Mouse (Mus musculus) limb, embryonic 15.5 days (tissue): ENCODE results near the gene Slc16a13. TPM values are rescaled to one million over a fixed set of nuclear protein-coding genes. Genes with fewer than 3 reads are reported as not detected.
A peak's percentile ranks its signal among the peaks of the same experiment; 100 is the strongest.

Experiments
- ATAC-seq: fragments of 200-750 bp; cut with Nextera tagmentation; 2 replicates; pipeline ENCODE4 v1.8.0; 2017; ENCODE audit warnings: low read depth, moderate TSS enrichment; ENCODE audit not compliant: insufficient number of reproducible peaks, low FRiP score, low TSS enrichment
- H3K27ac ChIP-seq: fragments of 300-500 bp; sonication (generic); 2 replicates; pipeline ENCODE4 v1.5.1; 2015; ENCODE audit warnings: moderate library complexity, mild to moderate bottlenecking, inconsistent platforms
- H3K27me3 ChIP-seq: fragments of 300-500 bp; sonication (generic); 2 replicates; pipeline ENCODE4 v1.6.1; 2015; ENCODE audit warnings: inconsistent platforms
- H3K36me3 ChIP-seq: fragments of 300-500 bp; sonication (generic); 2 replicates; pipeline ENCODE4 v1.6.1; 2015; ENCODE audit warnings: inconsistent platforms
- H3K4me1 ChIP-seq: fragments of 300-500 bp; sonication (generic); 2 replicates; pipeline ENCODE4 v1.6.1; 2015; ENCODE audit warnings: inconsistent platforms
- H3K4me2 ChIP-seq: fragments of 300-500 bp; sonication (generic); 2 replicates; pipeline ENCODE4 v1.6.1; 2015; ENCODE audit warnings: mild to moderate bottlenecking, inconsistent platforms
- H3K4me3 ChIP-seq: fragments of 300-500 bp; sonication (generic); 2 replicates; pipeline ENCODE4 v1.5.1; 2015; ENCODE audit warnings: mild to moderate bottlenecking, inconsistent platforms
- H3K9ac ChIP-seq: fragments of 300-500 bp; sonication (generic); 2 replicates; pipeline ENCODE4 v1.6.1; 2015; ENCODE audit warnings: inconsistent platforms
- H3K9me3 ChIP-seq: fragments of 300-500 bp; sonication (generic); 2 replicates; pipeline ENCODE4 v1.6.1; 2016; ENCODE audit warnings: inconsistent platforms
- WGBS: fragments of 180-500 bp; shearing (Covaris S2); methylation state at CpG from one replicate; pipeline ENCODE4 v1.1.7; 2015; 5-methylcytosine and 5-hydroxymethylcytosine counted together
- polyA plus RNA-seq: library from polyadenylated mRNA; unstranded; fragments of >200 nt; fragmentation: Nextera tagmentation; extraction: Ambion mirVana; gene quantifications from 2 replicates; pipeline ENCODE4 v1.2.1, GENCODE M21; 2015

The Slc16a13 gene
- 11.0 and 12.3 TPM in 2 replicates for polyA plus RNA-seq

GRCm38 (mm10) chr11:70220731-70221602, at the start of gene Slc16a13:
Gene Slc16a13 (minus strand): TSS chr11:70221064.
- peak; percentile 82; the same call in 1 of the 2 replicates for ATAC-seq
- peak within 1 kb of the TSS; percentile 85 for H3K27ac ChIP-seq
- under 1% methylated on average over 28 of the region's 28 CpGs for WGBS
- H3K4me3 ChIP-seq = peak within 1 kb of the TSS; percentile 50
- peak within 1 kb of the TSS; percentile 91 for H3K4me2 ChIP-seq
- no peaks in the 10 kb centered on the region for H3K36me3 ChIP-seq
- H3K9me3 ChIP-seq = no peaks in the 10 kb centered on the region
- peak within 1 kb of the TSS; percentile 47 for H3K9ac ChIP-seq
- peaks cover 43% of the 10 kb centered on the region for H3K27me3 ChIP-seq
- H3K4me1 ChIP-seq = peaks cover 26% of the 10 kb centered on the region

GRCm38 (mm10) chr11:70266405-70266804, 45.5 kb upstream of the Slc16a13 start:
- no peaks in the 10 kb centered on the region for H3K36me3 ChIP-seq
- H3K4me2 ChIP-seq = no peak overlapping the region
- no peak overlapping the region for H3K9ac ChIP-seq
- peaks cover 18% of the 10 kb centered on the region for H3K4me1 ChIP-seq
- H3K27me3 ChIP-seq = no peaks in the 10 kb centered on the region
- ATAC-seq = peak; percentile 76
- peak overlapping the region; percentile 79 for H3K27ac ChIP-seq
- 42% methylated on average over 1 of the region's 1 CpGs for WGBS
- no peak overlapping the region for H3K4me3 ChIP-seq
- H3K9me3 ChIP-seq = no peaks in the 10 kb centered on the region

- Histone ChIP-seq H3K36me3 (no peaks in the 10 kb centered on the region), H3K4me1 (peaks cover 18% of the 10 kb centered on the region), H3K4me3 (no peak overlapping the region), H3K4me2 (no peak overlapping the region), H3K9me3 (no peaks in the 10 kb centered on the region), H3K9ac (no peak overlapping the region), H3K27me3 (no peaks in the 10 kb centered on the region), H3K27ac (peak overlapping the region; percentile 79)
- peak; percentile 52; the same call in 1 of the 2 replicates for ATAC-seq
- 55% methylated on average over 4 of the region's 4 CpGs for WGBS
Measured at GRCm38 (mm10) chr11:70265819-70266218, 45.0 kb upstream of the Slc16a13 start.

GRCm38 (mm10) chr11:70265252-70265651, 44.4 kb upstream of the Slc16a13 start:
- Histone ChIP-seq H3K4me1 (peaks cover 18% of the 10 kb centered on the region), H3K27me3 (no peaks in the 10 kb centered on the region), H3K4me2 (no peak overlapping the region), H3K9ac (no peak overlapping the region), H3K4me3 (no peak overlapping the region), H3K9me3 (no peaks in the 10 kb centered on the region), H3K27ac (peak overlapping the region; percentile 79), H3K36me3 (no peaks in the 10 kb centered on the region)
- 42% methylated on average over 3 of the region's 3 CpGs for WGBS
- ATAC-seq = no peak

GRCm38 (mm10) chr11:70259035-70259434, 38.2 kb upstream of the Slc16a13 start:
- WGBS = 92% methylated on average over 4 of the region's 4 CpGs
- ATAC-seq = no peak
- Histone ChIP-seq H3K9ac (no peak overlapping the region), H3K4me3 (no peak overlapping the region), H3K36me3 (no peaks in the 10 kb centered on the region), H3K27ac (no peak overlapping the region), H3K4me1 (peaks cover 15% of the 10 kb centered on the region), H3K27me3 (peaks cover 24% of the 10 kb centered on the region), H3K4me2 (no peak overlapping the region), H3K9me3 (no peaks in the 10 kb centered on the region)

GRCm38 (mm10) chr11:70254931-70255531, 34.2 kb upstream of the Slc16a13 start, which contains the start of gene Alox12:
Gene Alox12 (minus strand): TSS chr11:70255353.
- Histone ChIP-seq H3K27ac (peak within 1 kb of the TSS; percentile 38; the same call in 1 of the 2 replicates), H3K36me3 (no peaks in the 10 kb centered on the region), H3K4me1 (peaks cover 17% of the 10 kb centered on the region), H3K4me2 (peak within 1 kb of the TSS; percentile 59), H3K4me3 (peak within 1 kb of the TSS; percentile 39), H3K27me3 (peaks cover 61% of the 10 kb centered on the region), H3K9me3 (no peaks in the 10 kb centered on the region), H3K9ac (no peak within 1 kb of the TSS)
- WGBS = 3% methylated on average over 25 of the region's 25 CpGs
- peak; percentile 62; the same call in 1 of the 2 replicates for ATAC-seq

GRCm38 (mm10) chr11:70254337-70254736, 33.5 kb upstream of the Slc16a13 start:
- peaks cover 61% of the 10 kb centered on the region for H3K27me3 ChIP-seq
- H3K27ac ChIP-seq = 0 out of 2 replicates have a peak overlapping the region, but pooled peaks have one; percentile 7
- peaks cover 17% of the 10 kb centered on the region for H3K4me1 ChIP-seq
- 3% methylated on average over 18 of the region's 18 CpGs for WGBS
- H3K9me3 ChIP-seq = no peaks in the 10 kb centered on the region
- ATAC-seq = no peak
- no peaks in the 10 kb centered on the region for H3K36me3 ChIP-seq
- no peak overlapping the region for H3K9ac ChIP-seq
- H3K4me3 ChIP-seq = peak overlapping the region; percentile 39
- H3K4me2 ChIP-seq = peak overlapping the region; percentile 59

- Histone ChIP-seq H3K4me3 (no peak overlapping the region), H3K9ac (no peak overlapping the region), H3K36me3 (no peaks in the 10 kb centered on the region), H3K27me3 (peaks cover 66% of the 10 kb centered on the region), H3K9me3 (no peaks in the 10 kb centered on the region), H3K27ac (no peak overlapping the region), H3K4me1 (peaks cover 17% of the 10 kb centered on the region), H3K4me2 (no peak overlapping the region)
- 81% methylated on average over 8 of the region's 8 CpGs for WGBS
- no peak for ATAC-seq
Measured at GRCm38 (mm10) chr11:70251853-70252252, 31.0 kb upstream of the Slc16a13 start.

GRCm38 (mm10) chr11:70250150-70250549, 29.3 kb upstream of the Slc16a13 start:
- H3K36me3 ChIP-seq = no peaks in the 10 kb centered on the region
- H3K9ac ChIP-seq = no peak overlapping the region
- no peak for ATAC-seq
- H3K4me1 ChIP-seq = peaks cover 12% of the 10 kb centered on the region
- WGBS = 69% methylated on average over 11 of the region's 11 CpGs
- H3K27ac ChIP-seq = no peak overlapping the region
- peaks cover 65% of the 10 kb centered on the region for H3K27me3 ChIP-seq
- no peaks in the 10 kb centered on the region for H3K9me3 ChIP-seq
- no peak overlapping the region for H3K4me2 ChIP-seq
- no peak overlapping the region for H3K4me3 ChIP-seq

- Histone ChIP-seq H3K4me1 (no peaks in the 10 kb centered on the region), H3K36me3 (no peaks in the 10 kb centered on the region), H3K4me3 (no peak overlapping the region), H3K9ac (no peak overlapping the region), H3K27ac (no peak overlapping the region), H3K27me3 (peaks cover 37% of the 10 kb centered on the region), H3K4me2 (no peak overlapping the region), H3K9me3 (no peaks in the 10 kb centered on the region)
- 49% methylated on average over 9 of the region's 9 CpGs for WGBS
- ATAC-seq = no peak
Measured at GRCm38 (mm10) chr11:70247136-70247845, 26.4 kb upstream of the Slc16a13 start.

GRCm38 (mm10) chr11:70242591-70242990, 21.7 kb upstream of the Slc16a13 start:
- H3K4me1 ChIP-seq = peaks cover 13% of the 10 kb centered on the region
- H3K9me3 ChIP-seq = no peaks in the 10 kb centered on the region
- H3K4me3 ChIP-seq = no peak overlapping the region
- WGBS = 66% methylated on average over 11 of the region's 11 CpGs
- 0 out of 2 replicates have a peak, but pooled peaks cover 9% of the 10 kb centered on the region for H3K27me3 ChIP-seq
- no peak overlapping the region for H3K4me2 ChIP-seq
- H3K27ac ChIP-seq = no peak overlapping the region
- H3K9ac ChIP-seq = no peak overlapping the region
- no peaks in the 10 kb centered on the region for H3K36me3 ChIP-seq
- no peak for ATAC-seq
